Mouse (Mus musculus): ENCODE measurements around the gene Rpgrip1l. TPM values are rescaled to one million over a fixed set of nuclear protein-coding genes. Genes with fewer than 3 reads are reported as not detected.

The Rpgrip1l gene
- polyA plus RNA-seq, 1 experiment from 2014 or later, result 9.8 TPM

DNA sequence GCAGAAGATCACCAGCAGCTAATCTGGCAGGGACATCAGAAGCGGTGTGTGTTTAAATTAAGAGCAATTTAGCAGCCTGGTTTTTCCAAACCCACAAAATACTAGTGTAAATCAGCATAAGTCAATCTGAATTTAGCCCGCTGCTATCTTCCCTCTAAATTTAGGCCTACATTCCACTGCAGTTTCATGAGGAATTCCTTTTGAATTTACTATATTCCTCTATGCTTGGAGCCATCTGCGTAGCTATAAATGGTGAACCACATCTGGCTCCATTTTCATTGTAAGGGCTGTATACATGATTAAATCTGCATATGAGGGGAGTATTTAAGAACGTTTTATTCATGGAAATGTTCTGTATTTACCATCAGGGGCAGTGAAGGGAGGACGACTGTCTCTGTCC lies 30.4 kb downstream of the Rpgrip1l start:
- Histone ChIP-seq H3K27me3 (ENCODE audit: poor library complexity, severe bottlenecking) (no peaks in the 10 kb centered on the region), H3K27ac (no peak overlapping the region), H3K4me3 (no peak overlapping the region), H3K4me1 (no peaks in the 10 kb centered on the region), H3K36me3 (replicated peaks) (no peaks in the 10 kb centered on the region), H3K9me3 (no peaks in the 10 kb centered on the region)
- WGBS, result 85% methylated on average over 5 of the region's 5 CpGs
- DNase-seq (ENCODE audit: extremely low spot score, low spot score), result no peak

- H3K27ac ChIP-seq, result no peak overlapping the region
- no peaks in the 10 kb centered on the region for H3K27me3 ChIP-seq (ENCODE audit: poor library complexity, severe bottlenecking)
- H3K4me1 ChIP-seq, result no peaks in the 10 kb centered on the region
- no peak overlapping the region for H3K4me3 ChIP-seq
- no peaks in the 10 kb centered on the region for H3K9me3 ChIP-seq
- WGBS, result 84% methylated on average over 8 of the region's 8 CpGs
- peaks cover 1% of the 10 kb centered on the region for H3K36me3 ChIP-seq (replicated peaks)
- no peak for DNase-seq (ENCODE audit: extremely low spot score, low spot score)
These were observed 31.5 kb downstream of the Rpgrip1l start for GRCm38 (mm10) chr8:91281545-91281944.

DNA sequence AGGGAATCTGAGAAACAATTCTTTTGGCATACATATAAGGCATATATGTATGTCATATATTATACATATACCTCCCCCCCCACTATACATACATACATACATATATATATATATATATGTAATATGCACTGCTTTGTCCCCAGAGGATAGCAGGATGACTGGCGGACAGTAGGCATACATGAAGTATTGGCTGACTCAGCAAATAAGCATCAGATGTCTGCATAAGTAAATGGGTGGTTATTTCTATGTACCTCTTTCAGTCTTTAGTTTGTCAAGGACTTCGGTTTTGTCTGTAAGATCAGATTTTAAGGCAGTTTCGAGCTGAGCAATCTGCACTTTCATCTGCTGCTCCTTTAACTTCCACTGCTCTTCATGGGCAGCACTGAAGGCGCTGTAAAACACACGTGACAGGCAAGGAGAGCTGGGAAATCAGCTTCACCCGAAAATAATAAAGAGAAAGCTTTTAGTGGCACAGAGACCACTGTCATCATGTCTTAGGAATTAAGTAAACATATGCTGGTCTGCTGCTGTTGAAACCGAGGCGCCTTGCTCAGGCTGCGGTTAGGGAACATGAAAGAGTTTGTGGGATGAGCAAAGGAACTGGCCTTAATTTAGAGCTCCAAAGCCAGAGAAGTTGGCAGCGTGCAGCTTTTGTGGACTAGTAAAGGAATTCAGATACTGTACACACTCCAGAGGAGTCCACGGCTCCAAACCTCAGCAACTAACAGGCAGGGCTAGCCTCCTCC lies 32.4 kb downstream of the Rpgrip1l start:
- Histone ChIP-seq H3K27me3 (ENCODE audit: poor library complexity, severe bottlenecking) (no peaks in the 10 kb centered on the region), H3K36me3 (replicated peaks) (peaks cover 7% of the 10 kb centered on the region), H3K4me3 (no peak overlapping the region), H3K4me1 (no peaks in the 10 kb centered on the region), H3K27ac (no peak overlapping the region), H3K9me3 (no peaks in the 10 kb centered on the region)
- DNase-seq (ENCODE audit: extremely low spot score, low spot score), result no peak
- WGBS, result 91% methylated on average over 11 of the region's 11 CpGs

DNA sequence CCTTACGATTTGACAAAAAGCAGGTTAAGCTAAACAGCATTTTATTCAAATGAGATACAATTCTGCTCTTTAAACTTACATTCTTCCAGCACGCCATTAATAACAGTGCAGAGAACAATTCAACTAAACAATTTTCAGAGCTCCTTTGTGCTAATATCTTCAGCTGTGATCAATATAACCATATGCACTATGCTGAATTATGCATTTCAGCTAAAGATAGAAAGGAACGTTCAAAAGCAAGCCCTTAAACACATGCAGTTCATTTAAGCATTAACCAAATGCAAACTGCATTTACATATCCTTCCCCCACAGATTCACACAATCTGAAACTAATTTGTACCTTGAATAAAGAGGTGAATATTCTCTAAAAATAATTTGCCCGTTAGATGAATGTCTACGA lies 35.0 kb downstream of the Rpgrip1l start:
- Histone ChIP-seq H3K4me1 (no peaks in the 10 kb centered on the region), H3K27me3 (ENCODE audit: poor library complexity, severe bottlenecking) (no peaks in the 10 kb centered on the region), H3K4me3 (no peak overlapping the region), H3K27ac (no peak overlapping the region), H3K9me3 (no peaks in the 10 kb centered on the region), H3K36me3 (replicated peaks) (peaks cover 16% of the 10 kb centered on the region)
- no peak for DNase-seq (ENCODE audit: extremely low spot score, low spot score)
- 87% methylated on average over 5 of the region's 5 CpGs for WGBS

DNA sequence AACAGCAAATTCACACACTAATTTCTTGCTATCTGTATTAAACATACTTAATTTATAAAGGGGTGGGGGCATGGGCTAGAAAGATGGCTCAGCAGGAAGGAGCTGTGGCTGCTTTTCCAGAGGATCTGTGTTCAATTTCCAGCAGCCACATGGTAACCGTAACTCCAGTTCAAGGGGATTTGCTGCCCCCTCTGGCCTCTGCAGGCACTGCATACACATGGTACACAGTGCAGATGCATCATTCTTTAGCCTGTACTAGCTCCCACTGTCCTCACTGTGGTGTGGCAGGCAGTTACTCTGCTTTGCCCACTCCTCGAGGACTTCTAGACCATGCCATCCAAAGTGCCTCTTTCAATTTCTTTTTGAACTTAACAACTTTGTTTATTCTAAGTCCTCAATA lies 36.7 kb downstream of the Rpgrip1l start:
- WGBS, result 89% methylated on average over 2 of the region's 2 CpGs
- H3K27ac ChIP-seq, result no peak overlapping the region
- H3K36me3 ChIP-seq (replicated peaks), result peaks cover 16% of the 10 kb centered on the region
- no peak overlapping the region for H3K4me3 ChIP-seq
- no peaks in the 10 kb centered on the region for H3K4me1 ChIP-seq
- DNase-seq (ENCODE audit: extremely low spot score, low spot score), result no peak
- H3K27me3 ChIP-seq (ENCODE audit: poor library complexity, severe bottlenecking), result no peaks in the 10 kb centered on the region
- no peaks in the 10 kb centered on the region for H3K9me3 ChIP-seq

DNA sequence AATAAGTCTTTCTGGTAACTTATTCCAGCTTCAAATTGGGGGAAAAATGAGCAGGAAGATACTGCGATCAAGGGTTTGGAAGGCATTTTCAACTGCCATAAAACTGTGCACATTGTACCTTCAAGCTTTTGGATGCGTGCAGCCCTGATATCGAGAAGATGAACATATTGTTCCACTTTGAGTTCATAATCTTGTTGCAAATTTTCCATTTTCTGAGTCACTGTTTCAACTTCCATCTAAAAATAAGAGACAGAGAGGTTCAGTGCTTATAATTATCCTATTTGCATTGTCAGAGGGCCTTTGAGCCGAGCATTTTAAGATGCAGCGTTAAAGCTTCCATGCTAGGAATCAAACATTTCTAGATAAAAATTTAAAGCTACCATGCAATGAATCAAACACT lies 39.6 kb downstream of the Rpgrip1l start:
- H3K27me3 ChIP-seq (ENCODE audit: poor library complexity, severe bottlenecking), result no peaks in the 10 kb centered on the region
- no peaks in the 10 kb centered on the region for H3K9me3 ChIP-seq
- WGBS, result 95% methylated on average over 5 of the region's 5 CpGs
- H3K4me1 ChIP-seq, result no peaks in the 10 kb centered on the region
- no peak overlapping the region for H3K27ac ChIP-seq
- H3K36me3 ChIP-seq (replicated peaks), result peaks cover 21% of the 10 kb centered on the region
- H3K4me3 ChIP-seq, result no peak overlapping the region
- no peak for DNase-seq (ENCODE audit: extremely low spot score, low spot score)

DNA sequence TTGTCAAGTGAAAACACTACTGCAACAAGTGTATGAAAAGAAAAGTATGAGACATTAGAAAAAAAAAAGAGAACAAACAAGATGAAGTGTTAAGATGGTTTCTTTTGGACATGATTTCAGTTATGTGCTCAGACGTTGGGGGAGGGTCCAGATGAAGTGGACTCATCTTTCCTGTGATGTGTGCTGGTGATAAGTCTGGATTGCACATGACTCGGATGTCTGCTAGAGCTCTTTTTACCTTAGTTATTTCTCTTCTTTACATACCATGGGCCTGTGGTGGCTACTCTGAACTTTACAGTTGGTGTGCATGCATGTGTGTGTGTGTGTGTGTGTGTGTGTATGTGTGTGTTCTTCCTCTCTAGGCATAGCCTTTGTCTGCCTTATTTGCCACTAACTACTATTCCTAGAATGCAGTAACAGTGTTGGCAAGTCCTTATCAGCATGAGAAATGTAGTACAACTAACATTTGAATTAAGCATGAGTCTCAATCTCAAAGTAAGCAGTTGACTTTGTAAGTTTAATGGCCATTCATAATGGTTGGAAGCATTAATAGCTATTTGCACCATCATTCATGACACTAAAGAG lies 43.6 kb downstream of the Rpgrip1l start:
- Histone ChIP-seq H3K4me1 (no peaks in the 10 kb centered on the region), H3K27me3 (ENCODE audit: poor library complexity, severe bottlenecking) (no peaks in the 10 kb centered on the region), H3K36me3 (replicated peaks) (peaks cover 19% of the 10 kb centered on the region), H3K9me3 (no peaks in the 10 kb centered on the region), H3K27ac (no peak overlapping the region), H3K4me3 (no peak overlapping the region)
- 85% methylated on average over 2 of the region's 2 CpGs for WGBS
- DNase-seq (ENCODE audit: extremely low spot score, low spot score), result no peak

DNA sequence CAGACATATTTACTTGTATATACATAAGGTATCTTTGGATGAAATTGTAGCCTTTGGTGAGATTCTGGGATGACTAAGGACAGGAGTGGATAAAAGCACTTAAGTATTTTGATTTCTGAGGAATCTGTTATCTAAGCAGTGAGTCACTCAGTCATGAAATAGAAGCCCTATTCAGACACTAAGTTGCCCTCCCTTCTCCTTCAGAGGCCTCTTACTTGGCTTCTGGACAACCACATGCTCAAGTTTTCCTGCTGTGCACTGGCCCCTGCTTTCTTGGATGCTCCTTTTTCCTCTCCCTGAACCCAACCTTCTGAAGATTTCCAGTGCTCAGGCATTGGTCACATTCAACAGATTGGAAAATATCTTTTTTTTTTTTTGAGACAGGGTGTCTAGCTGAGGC lies 48.5 kb downstream of the Rpgrip1l start:
- H3K9me3 ChIP-seq, result no peaks in the 10 kb centered on the region
- peaks cover 16% of the 10 kb centered on the region for H3K36me3 ChIP-seq (replicated peaks)
- DNase-seq (ENCODE audit: extremely low spot score, low spot score), result no peak
- H3K4me1 ChIP-seq, result no peaks in the 10 kb centered on the region
- H3K27me3 ChIP-seq (ENCODE audit: poor library complexity, severe bottlenecking), result no peaks in the 10 kb centered on the region
- no peak overlapping the region for H3K27ac ChIP-seq
- H3K4me3 ChIP-seq, result no peak overlapping the region

- H3K27ac ChIP-seq, result no peak overlapping the region
- H3K36me3 ChIP-seq (replicated peaks), result peaks cover 14% of the 10 kb centered on the region
- DNase-seq (ENCODE audit: extremely low spot score, low spot score), result no peak
- H3K4me1 ChIP-seq, result no peaks in the 10 kb centered on the region
- H3K27me3 ChIP-seq (ENCODE audit: poor library complexity, severe bottlenecking), result no peaks in the 10 kb centered on the region
- no peaks in the 10 kb centered on the region for H3K9me3 ChIP-seq
- no peak overlapping the region for H3K4me3 ChIP-seq
- 87% methylated on average over 3 of the region's 3 CpGs for WGBS
These were observed 49.1 kb downstream of the Rpgrip1l start for GRCm38 (mm10) chr8:91263939-91264338.

- H3K9me3 ChIP-seq, result no peaks in the 10 kb centered on the region
- no peak for DNase-seq (ENCODE audit: extremely low spot score, low spot score)
- 74% methylated on average over 2 of the region's 2 CpGs for WGBS
- no peak overlapping the region for H3K4me3 ChIP-seq
- H3K36me3 ChIP-seq (replicated peaks), result peaks cover 3% of the 10 kb centered on the region; the same call in 1 of the 2 replicates
- no peaks in the 10 kb centered on the region for H3K4me1 ChIP-seq
- no peaks in the 10 kb centered on the region for H3K27me3 ChIP-seq (ENCODE audit: poor library complexity, severe bottlenecking)
- no peak overlapping the region for H3K27ac ChIP-seq
These were observed 51.5 kb downstream of the Rpgrip1l start for GRCm38 (mm10) chr8:91261598-91261997.

DNA sequence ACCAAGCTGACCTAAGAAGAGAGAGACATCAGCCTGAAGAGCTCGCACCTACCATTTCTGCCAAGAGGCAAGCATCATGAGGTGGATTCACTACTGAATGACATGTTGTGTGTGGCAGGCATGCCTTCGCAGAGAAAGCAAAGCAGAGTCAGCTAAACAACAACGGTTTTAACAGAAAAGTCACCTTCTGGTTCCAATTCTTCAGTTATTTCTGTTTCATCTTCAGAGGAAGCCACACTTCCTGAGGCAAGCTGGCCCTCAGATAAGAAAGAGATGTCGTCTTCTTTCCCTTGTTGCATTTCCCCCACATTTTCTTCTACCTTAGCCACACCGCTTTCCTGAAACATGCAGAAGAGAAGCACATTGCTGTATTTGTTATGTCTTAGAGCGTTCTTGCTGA lies 62.1 kb downstream of the Rpgrip1l start:
- H3K9me3 ChIP-seq, result no peaks in the 10 kb centered on the region
- no peak for DNase-seq (ENCODE audit: extremely low spot score, low spot score)
- no peak overlapping the region for H3K27ac ChIP-seq
- no peaks in the 10 kb centered on the region for H3K4me1 ChIP-seq
- WGBS, result 91% methylated on average over 6 of the region's 6 CpGs
- H3K36me3 ChIP-seq (replicated peaks), result peaks cover 10% of the 10 kb centered on the region
- no peaks in the 10 kb centered on the region for H3K27me3 ChIP-seq (ENCODE audit: poor library complexity, severe bottlenecking)
- H3K4me3 ChIP-seq, result no peak overlapping the region

DNA sequence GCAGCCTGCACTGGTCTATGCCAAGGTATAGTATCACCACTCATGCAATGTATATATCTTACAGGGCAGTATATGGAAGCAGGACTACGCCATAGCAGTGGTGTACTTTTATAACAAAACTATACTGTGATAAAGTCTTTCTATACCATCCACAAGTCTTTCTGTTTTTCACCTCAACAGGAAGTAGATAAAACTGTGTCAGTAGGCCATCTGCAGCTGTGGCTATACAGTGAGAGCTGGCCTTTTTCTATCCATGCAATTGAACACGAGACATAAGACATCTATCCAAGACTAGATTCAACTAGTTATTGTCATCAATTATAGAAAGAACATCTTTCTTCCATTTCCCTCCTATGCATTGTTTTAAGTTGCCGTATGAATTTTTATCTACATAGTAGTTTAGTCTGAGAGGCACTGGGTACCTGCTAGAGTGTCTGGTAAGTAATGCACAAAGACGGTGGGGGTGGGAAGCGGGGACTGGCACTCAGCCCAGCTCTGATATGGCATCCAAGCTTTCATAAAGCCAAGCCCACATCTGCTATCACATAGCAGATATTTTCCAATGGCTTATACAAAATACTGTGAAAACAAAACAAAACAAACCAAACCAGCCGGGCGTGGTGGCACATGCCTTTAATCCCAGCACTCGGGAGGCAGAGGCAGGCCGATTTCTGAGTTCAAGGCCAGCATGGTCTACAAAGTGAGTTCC lies 63.1 kb downstream of the Rpgrip1l start:
- DNase-seq (ENCODE audit: extremely low spot score, low spot score), result no peak
- H3K27me3 ChIP-seq (ENCODE audit: poor library complexity, severe bottlenecking), result no peaks in the 10 kb centered on the region
- H3K4me1 ChIP-seq, result peaks cover 6% of the 10 kb centered on the region; the same call in 1 of the 2 replicates

GRCm38 (mm10) chr8:91245821-91246454 lies 67.1 kb downstream of the Rpgrip1l start:
- Histone ChIP-seq H3K27me3 (ENCODE audit: poor library complexity, severe bottlenecking) (no peaks in the 10 kb centered on the region), H3K36me3 (replicated peaks) (peaks cover 4% of the 10 kb centered on the region), H3K9me3 (no peaks in the 10 kb centered on the region), H3K4me1 (peaks cover 20% of the 10 kb centered on the region), H3K27ac (no peak overlapping the region), H3K4me3 (no peak overlapping the region)
- no peak for DNase-seq (ENCODE audit: extremely low spot score, low spot score)
- 67% methylated on average over 4 of the region's 4 CpGs for WGBS

More for the DNA sequence above, 63.1 kb downstream of the Rpgrip1l start:
- H3K27ac ChIP-seq, result no peak overlapping the region
- H3K4me3 ChIP-seq, result no peak overlapping the region
- peaks cover 10% of the 10 kb centered on the region for H3K36me3 ChIP-seq (replicated peaks)
- H3K9me3 ChIP-seq, result no peaks in the 10 kb centered on the region
- 93% methylated on average over 9 of the region's 9 CpGs for WGBS

Data from forebrain, embryonic 10.5 days (tissue).